Comparison of ENCODE assay signal across 10 mouse cellular contexts in genomic region chr11:44684486-44685076, GRCm38 (mm10).
A peak's percentile ranks its signal among the peaks of the same experiment; 100 is the strongest.
DNase-seq lines count a peak whose midpoint lies in the region; ATAC-seq lines count a peak whose summit lies in the region.
"Had no signal": no experiment of that assay in that cellular context is flagged by ENCODE, and none has a peak within 500 bp of the region (broad histone marks: within the 10 kb centered on the region; RNA-seq: fewer than 3 reads in every experiment).

No protein-coding gene starts in this region.

- no peaks in the 10 kb centered on the region for H3K36me3 ChIP-seq in midbrain, embryonic 10.5 days
- no peaks in the 10 kb centered on the region for H3K36me3 ChIP-seq in midbrain, embryonic 15.5 days (replicated peaks)
- H3K36me3 ChIP-seq in hindbrain, embryonic 12.5 days: no peaks in the 10 kb centered on the region
- no peaks in the 10 kb centered on the region for H3K36me3 ChIP-seq in liver, embryonic 12.5 days
- H3K36me3 ChIP-seq in stomach, embryonic 15.5 days: no peaks in the 10 kb centered on the region

- H3K9ac ChIP-seq in midbrain, embryonic 15.5 days: no peak overlapping the region
- H3K9ac ChIP-seq in hindbrain, embryonic 12.5 days: no peak overlapping the region
- no peak overlapping the region for H3K9ac ChIP-seq in liver, embryonic 12.5 days
- H3K9ac ChIP-seq in stomach, embryonic 15.5 days: no peak overlapping the region
- H3K9ac ChIP-seq: forebrain, postnatal 0 days had no signal

- no peaks in the 10 kb centered on the region for H3K9me3 ChIP-seq in midbrain, embryonic 10.5 days (replicated peaks)
- no peaks in the 10 kb centered on the region for H3K9me3 ChIP-seq in midbrain, embryonic 15.5 days
- no peaks in the 10 kb centered on the region for H3K9me3 ChIP-seq in hindbrain, embryonic 12.5 days (replicated peaks)
- no peaks in the 10 kb centered on the region for H3K9me3 ChIP-seq in liver, embryonic 12.5 days (replicated peaks)
- no peaks in the 10 kb centered on the region for H3K9me3 ChIP-seq in stomach, embryonic 15.5 days

- H3K4me2 ChIP-seq in midbrain, embryonic 15.5 days: no peak overlapping the region
- 0 out of 2 replicates have a peak overlapping the region, but pooled peaks have one; percentile 0 for H3K4me2 ChIP-seq in hindbrain, embryonic 12.5 days (replicated peaks)
- H3K4me2 ChIP-seq in liver, embryonic 12.5 days: peak overlapping the region; percentile 30
- H3K4me2 ChIP-seq in stomach, embryonic 15.5 days: peak overlapping the region; percentile 4; the same call in 1 of the 2 replicates

- 49% methylated on average over 20 of the region's 20 CpGs for WGBS in midbrain, embryonic 10.5 days
- 54% methylated on average over 20 of the region's 20 CpGs for WGBS in midbrain, embryonic 15.5 days
- WGBS in hindbrain, embryonic 12.5 days: 54% methylated on average over 20 of the region's 20 CpGs
- 31% methylated on average over 20 of the region's 20 CpGs for WGBS in liver, embryonic 12.5 days (ENCODE audit: insufficient replicate concordance)
- WGBS in stomach, embryonic 15.5 days: 36% methylated on average over 20 of the region's 20 CpGs

- H3K27ac ChIP-seq in midbrain, embryonic 10.5 days (replicated peaks): peak overlapping the region; percentile 34
- H3K27ac ChIP-seq in midbrain, embryonic 15.5 days: no peak overlapping the region
- peak overlapping the region; percentile 65 for H3K27ac ChIP-seq in hindbrain, embryonic 12.5 days
- H3K27ac ChIP-seq in liver, embryonic 12.5 days: no peak overlapping the region
- H3K27ac ChIP-seq in stomach, embryonic 15.5 days: peak overlapping the region; percentile 51; the same call in 1 of the 2 replicates

- H3K4me1 ChIP-seq in midbrain, embryonic 10.5 days: peaks cover 59% of the 10 kb centered on the region
- H3K4me1 ChIP-seq in midbrain, embryonic 15.5 days: peaks cover 29% of the 10 kb centered on the region
- H3K4me1 ChIP-seq in hindbrain, embryonic 12.5 days: peaks cover 59% of the 10 kb centered on the region
- H3K4me1 ChIP-seq in liver, embryonic 12.5 days: 0 out of 2 replicates have a peak, but pooled peaks cover 5% of the 10 kb centered on the region
- H3K4me1 ChIP-seq in stomach, embryonic 15.5 days: no peaks in the 10 kb centered on the region

- no peak overlapping the region for H3K4me3 ChIP-seq in midbrain, embryonic 10.5 days
- H3K4me3 ChIP-seq in midbrain, embryonic 15.5 days: no peak overlapping the region
- no peak overlapping the region for H3K4me3 ChIP-seq in hindbrain, embryonic 12.5 days
- no peak overlapping the region for H3K4me3 ChIP-seq in liver, embryonic 12.5 days
- H3K4me3 ChIP-seq in stomach, embryonic 15.5 days (replicated peaks): no peak overlapping the region
- H3K4me3 ChIP-seq: myocyte had no signal

- no peak for DNase-seq in midbrain, embryonic 10.5 days (ENCODE audit: low spot score)
- no peak for DNase-seq in retina, postnatal 1 day
- DNase-seq in urinary bladder, postnatal 4 days (ENCODE audit: low spot score in 2 of 2): no peak
- DNase-seq in yolk sac, embryonic 10.5 days (ENCODE audit: low spot score): no peak
- DNase-seq: forebrain, postnatal 0 days had no signal

- no peak for ATAC-seq in midbrain, embryonic 15.5 days (replicated peaks)
- ATAC-seq in hindbrain, embryonic 12.5 days (ENCODE audit: low FRiP score): no peak
- no peak for ATAC-seq in liver, embryonic 12.5 days
- no peak for ATAC-seq in stomach, embryonic 15.5 days (ENCODE audit: insufficient read depth, low FRiP score, low read depth)
- ATAC-seq: forebrain, postnatal 0 days had no signal

- H3K27me3 ChIP-seq in midbrain, embryonic 10.5 days (ENCODE audit: low read depth, poor library complexity, severe bottlenecking): peaks cover 14% of the 10 kb centered on the region; the same call in 1 of the 2 replicates
- H3K27me3 ChIP-seq in midbrain, embryonic 15.5 days (replicated peaks): no peaks in the 10 kb centered on the region
- no peaks in the 10 kb centered on the region for H3K27me3 ChIP-seq in hindbrain, embryonic 12.5 days
- H3K27me3 ChIP-seq in liver, embryonic 12.5 days (replicated peaks): no peaks in the 10 kb centered on the region
- H3K27me3 ChIP-seq in stomach, embryonic 15.5 days (replicated peaks): no peaks in the 10 kb centered on the region

Comparison
In these comparisons a context has a peak if more than half of its experiments do, and no peak if none do; other contexts are left out.
1. H3K27ac ChIP-seq: peak in midbrain, embryonic 10.5 days (single experiment), hindbrain, embryonic 12.5 days (single experiment) and stomach, embryonic 15.5 days (single experiment); none in midbrain, embryonic 15.5 days (single experiment) and liver, embryonic 12.5 days (single experiment).